Mouse (Mus musculus) lung, embryonic 16.5 days (tissue): ENCODE measurements around the gene Bmp5. TPM values are rescaled to one million over a fixed set of nuclear protein-coding genes. Genes with fewer than 3 reads are reported as not detected.

ENCODE experiments used
- ATAC-seq: fragments of 200-750 bp; cut with Nextera tagmentation; 2 replicates; pipeline ENCODE4 v1.8.0; 2017; ENCODE audit warnings: low read depth, mild to moderate bottlenecking, moderate library complexity
- H3K27ac ChIP-seq: fragments of 300-500 bp; sonication (generic); 2 replicates; pipeline ENCODE4 v1.5.1; 2014; ENCODE audit warnings: mild to moderate bottlenecking, control low read depth, low read length
- H3K27me3 ChIP-seq: fragments of 300-500 bp; sonication (generic); 2 replicates; pipeline ENCODE4 v1.6.1; 2014; ENCODE audit warnings: low read depth, low read length, mixed read lengths; ENCODE audit not compliant: control insufficient read depth, insufficient read depth
- H3K36me3 ChIP-seq: fragments of 300-500 bp; sonication (generic); 2 replicates; pipeline ENCODE4 v1.6.1; 2014; ENCODE audit warnings: low read length; ENCODE audit not compliant: control insufficient read depth, insufficient read depth
- H3K4me1 ChIP-seq: fragments of 300-500 bp; sonication (generic); replicated peaks from 2 replicates; pipeline ENCODE4 v1.6.1; 2014; ENCODE audit warnings: low read length, mixed read lengths; ENCODE audit not compliant: control insufficient read depth, insufficient read depth
- H3K4me2 ChIP-seq: fragments of 300-500 bp; sonication (generic); 2 replicates; pipeline ENCODE4 v1.6.1; 2014; ENCODE audit warnings: low read depth, low read length, control low read depth
- H3K4me3 ChIP-seq: fragments of 300-500 bp; sonication (generic); 2 replicates; pipeline ENCODE4 v1.5.1; 2014; ENCODE audit warnings: mild to moderate bottlenecking, low read length, control low read depth
- H3K9ac ChIP-seq: fragments of 300-500 bp; sonication (generic); 2 replicates; pipeline ENCODE4 v1.6.1; 2014; ENCODE audit warnings: low read length, control low read depth
- H3K9me3 ChIP-seq: fragments of 300-500 bp; sonication (generic); 2 replicates; pipeline ENCODE4 v1.6.1; 2016; ENCODE audit warnings: low read length; ENCODE audit not compliant: control insufficient read depth
- WGBS: fragments of 180-500 bp; shearing (Covaris S2); extraction: QIAGEN DNeasy Blood & Tissue Kit; methylation state at CpG from one replicate; pipeline ENCODE4 v1.1.7; 2014; 5-methylcytosine and 5-hydroxymethylcytosine counted together
- microRNA-seq: library from miRNA; unstranded; fragments of <30 nt; microRNA quantifications from one replicate; pipeline ENCODE4, GENCODE M21; 2016
- polyA plus RNA-seq: library from polyadenylated mRNA; unstranded; fragments of >200 nt; fragmentation: Nextera tagmentation; extraction: Ambion mirVana; gene quantifications from 2 replicates; pipeline ENCODE4 v1.2.1, GENCODE M21; 2015

Bmp5 gene
- polyA plus RNA-seq, 1 experiment from 2014 or later: 35.3 TPM

DNA sequence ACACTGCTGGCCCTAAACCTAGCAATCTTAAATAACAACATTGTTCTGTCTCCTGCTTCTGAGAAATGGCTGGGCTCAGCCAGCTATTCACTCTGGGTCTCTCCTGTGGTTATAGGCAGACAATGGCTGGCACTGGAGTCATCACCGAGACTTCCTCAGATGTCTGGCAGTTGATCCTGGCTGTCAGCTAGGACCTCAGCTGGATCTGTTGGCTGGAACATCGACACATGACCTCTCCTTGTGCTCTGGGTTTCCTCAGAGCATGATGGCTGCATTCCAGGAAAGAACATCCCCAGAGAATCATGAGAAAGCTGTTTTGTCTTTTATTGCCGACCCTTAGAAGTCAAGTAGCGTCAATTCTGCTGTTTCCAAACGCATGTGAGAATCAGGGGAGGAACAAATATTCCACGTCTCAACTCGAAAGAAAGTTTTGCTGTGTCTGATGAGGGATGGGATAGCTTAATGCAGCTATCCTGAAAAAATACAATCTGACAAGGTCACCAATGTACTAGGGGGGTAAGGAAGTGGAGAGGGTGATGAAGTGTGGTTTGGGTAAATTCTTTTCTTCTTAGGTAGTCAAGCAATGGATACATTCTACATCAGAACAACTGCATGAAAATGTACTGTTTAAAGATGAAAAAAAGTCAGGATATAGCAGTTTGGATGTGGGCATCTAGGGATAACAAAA is 135.1 kb downstream of the Bmp5 start:
- H3K9me3 ChIP-seq: no peaks in the 10 kb centered on the region
- H3K27ac ChIP-seq: no peak overlapping the region; the same call in 1 of the 2 replicates
- H3K36me3 ChIP-seq: no peaks in the 10 kb centered on the region
- H3K4me3 ChIP-seq: no peak overlapping the region
- H3K4me1 ChIP-seq: no peaks in the 10 kb centered on the region
- ATAC-seq: peak; percentile 95
- no peak overlapping the region for H3K4me2 ChIP-seq
- WGBS: 26% methylated on average over 7 of the region's 7 CpGs
- no peaks in the 10 kb centered on the region for H3K27me3 ChIP-seq
- no peak overlapping the region for H3K9ac ChIP-seq

DNA sequence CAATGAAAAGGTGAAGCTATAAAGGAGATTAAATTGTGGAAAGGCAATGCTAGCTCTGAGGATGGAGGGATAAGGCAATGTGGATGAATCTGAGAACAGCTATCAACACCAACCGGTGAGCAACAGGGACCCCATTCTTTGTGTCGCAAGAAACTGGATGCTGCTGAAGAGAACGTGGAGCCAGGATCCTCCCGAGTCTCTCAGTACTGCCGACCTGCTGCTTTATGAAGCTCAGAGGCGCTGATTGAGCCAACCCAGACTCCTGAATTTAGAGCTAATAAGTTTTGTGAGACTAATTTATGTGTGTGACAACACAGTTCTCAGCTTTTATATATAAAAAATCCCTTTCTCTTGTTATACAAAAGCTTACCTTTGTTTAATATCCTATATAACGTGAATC is 136.4 kb downstream of the Bmp5 start:
- 69% methylated on average over 7 of the region's 7 CpGs for WGBS
- Histone ChIP-seq H3K4me1 (no peaks in the 10 kb centered on the region), H3K27me3 (no peaks in the 10 kb centered on the region), H3K4me3 (no peak overlapping the region), H3K9me3 (no peaks in the 10 kb centered on the region), H3K27ac (no peak overlapping the region), H3K36me3 (no peaks in the 10 kb centered on the region), H3K4me2 (no peak overlapping the region), H3K9ac (no peak overlapping the region)
- no peak for ATAC-seq

DNA sequence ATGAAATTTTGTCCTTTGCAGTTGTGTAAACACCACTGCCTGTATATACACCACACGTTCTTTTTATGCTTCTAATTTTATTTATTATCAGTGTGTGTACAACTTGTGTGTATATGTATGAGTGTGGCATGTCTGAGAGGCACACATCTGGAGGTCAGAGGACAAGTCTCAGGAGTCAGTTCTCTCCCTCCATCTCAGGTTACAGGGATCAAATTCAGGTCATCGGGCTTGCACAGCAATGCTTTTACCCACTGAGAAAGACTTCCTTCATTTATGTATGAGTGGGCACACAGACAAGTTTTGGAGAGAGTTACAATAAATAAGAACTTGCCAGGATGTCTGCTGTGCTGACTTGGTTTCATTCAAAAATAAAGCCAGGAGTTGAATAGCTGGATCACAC is 140.9 kb downstream of the Bmp5 start:
- no peaks in the 10 kb centered on the region for H3K4me1 ChIP-seq
- no peaks in the 10 kb centered on the region for H3K9me3 ChIP-seq
- no peaks in the 10 kb centered on the region for H3K27me3 ChIP-seq
- no peak overlapping the region for H3K4me3 ChIP-seq
- no peak overlapping the region for H3K4me2 ChIP-seq
- no peak overlapping the region for H3K9ac ChIP-seq
- ATAC-seq: peak; percentile 51; the same call in 1 of the 2 replicates
- no peaks in the 10 kb centered on the region for H3K36me3 ChIP-seq
- no peak overlapping the region for H3K27ac ChIP-seq
- 6% methylated on average over 2 of the region's 2 CpGs for WGBS

DNA sequence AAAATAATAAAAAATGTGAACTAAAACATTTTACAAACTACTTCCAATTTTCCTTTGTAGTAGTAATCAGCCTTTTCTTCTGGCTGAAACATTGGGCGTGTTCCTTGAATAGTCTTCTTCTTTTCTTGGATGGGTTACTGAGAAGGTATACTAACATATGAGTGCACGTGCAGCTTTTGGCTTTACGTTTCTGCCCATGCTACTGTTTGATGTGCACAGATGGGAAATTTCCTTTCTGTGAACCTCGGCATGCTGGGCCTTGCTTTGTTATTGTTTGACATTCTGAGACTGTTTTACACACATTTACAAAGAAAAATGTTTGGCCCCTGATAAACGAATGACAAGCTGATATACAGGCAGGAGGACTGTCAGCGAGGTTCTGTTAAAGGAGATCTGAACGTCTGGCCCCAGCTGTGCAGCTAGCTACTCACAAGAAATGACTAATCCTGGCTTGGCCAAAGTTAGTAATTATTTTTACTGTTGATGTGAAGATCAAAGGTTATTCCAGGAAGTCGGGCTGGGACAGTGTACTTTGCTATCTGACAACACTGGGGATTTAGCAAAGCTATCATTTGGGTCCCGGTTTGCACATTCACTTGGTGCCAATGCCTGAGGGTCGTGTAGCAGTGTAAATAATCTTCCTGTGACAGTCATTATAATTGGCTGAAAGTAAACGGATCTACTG is 152.2 kb downstream of the Bmp5 start:
- H3K27ac ChIP-seq: no peak overlapping the region; the same call in 1 of the 2 replicates
- no peaks in the 10 kb centered on the region for H3K36me3 ChIP-seq
- H3K27me3 ChIP-seq: no peaks in the 10 kb centered on the region
- H3K9ac ChIP-seq: no peak overlapping the region
- no peaks in the 10 kb centered on the region for H3K9me3 ChIP-seq
- H3K4me3 ChIP-seq: no peak overlapping the region
- WGBS: 14% methylated on average over 11 of the region's 11 CpGs
- H3K4me1 ChIP-seq: peaks cover 7% of the 10 kb centered on the region; the same call in 1 of the 2 replicates
- H3K4me2 ChIP-seq: no peak overlapping the region
- peak; percentile 92 for ATAC-seq

DNA sequence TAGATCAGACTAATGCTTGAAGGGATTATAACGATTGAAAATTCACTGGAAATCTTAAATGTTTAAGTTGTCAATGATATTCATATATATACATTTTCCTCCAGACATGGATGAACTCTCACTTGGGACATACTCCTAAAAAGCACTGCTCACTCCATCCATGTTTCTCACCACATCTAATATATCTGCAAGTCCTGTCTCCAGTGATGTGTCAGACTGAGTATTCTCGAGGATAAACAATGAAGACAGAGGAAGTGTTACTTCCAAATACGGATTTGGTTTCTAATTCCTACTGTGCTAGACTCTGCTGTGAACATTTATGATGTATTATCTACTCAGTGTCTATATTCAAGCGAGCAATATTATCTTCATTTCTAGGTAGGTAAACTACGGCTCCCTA is 152.9 kb downstream of the Bmp5 start:
- no peaks in the 10 kb centered on the region for H3K36me3 ChIP-seq
- H3K4me1 ChIP-seq: peaks cover 7% of the 10 kb centered on the region; the same call in 1 of the 2 replicates
- H3K4me2 ChIP-seq: no peak overlapping the region
- H3K9ac ChIP-seq: no peak overlapping the region
- ATAC-seq: peak; percentile 62; the same call in 1 of the 2 replicates
- H3K27me3 ChIP-seq: no peaks in the 10 kb centered on the region
- H3K4me3 ChIP-seq: no peak overlapping the region
- no peak overlapping the region for H3K27ac ChIP-seq
- WGBS: 31% methylated on average over 5 of the region's 5 CpGs
- H3K9me3 ChIP-seq: no peaks in the 10 kb centered on the region

DNA sequence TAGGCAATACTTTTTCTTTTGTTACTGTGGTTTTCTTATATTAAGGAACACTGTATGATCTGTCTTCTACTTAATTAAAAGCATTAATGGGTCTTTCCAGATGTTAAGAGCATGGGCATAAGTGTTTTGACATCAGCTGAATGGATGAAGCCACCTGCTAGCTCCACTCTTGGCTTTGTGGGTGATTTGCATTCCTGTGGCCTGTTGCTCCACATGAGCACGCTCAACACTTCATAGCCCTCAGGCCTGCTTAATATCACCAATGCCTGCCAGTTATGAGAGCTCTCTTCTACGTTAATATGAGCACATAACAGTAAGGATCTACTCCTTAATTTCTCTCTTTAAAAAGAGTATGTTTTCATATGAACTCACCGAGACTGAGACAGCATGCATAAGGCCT is 169.5 kb downstream of the Bmp5 start:
- H3K4me3 ChIP-seq: no peak overlapping the region
- no peak overlapping the region for H3K4me2 ChIP-seq
- no peaks in the 10 kb centered on the region for H3K27me3 ChIP-seq
- H3K27ac ChIP-seq: no peak overlapping the region
- H3K4me1 ChIP-seq: no peaks in the 10 kb centered on the region
- ATAC-seq: no peak
- 0 out of 2 replicates have a peak, but pooled peaks cover 2% of the 10 kb centered on the region for H3K9me3 ChIP-seq
- no peaks in the 10 kb centered on the region for H3K36me3 ChIP-seq
- H3K9ac ChIP-seq: no peak overlapping the region
- WGBS: 71% methylated on average over 3 of the region's 3 CpGs

Small RNA genes lying within 50 kb of the gene (microRNA-seq; reads per million reads assigned to microRNA genes)
- gene Gm44355: not detected

Other genes starting within 250 kb of the Bmp5 start
- gene Tmod3, start 215.7 kb upstream of the Bmp5 start, polyA plus RNA-seq: 177 and 185 TPM in 2 replicates
- 8.7 and 9.2 TPM in 2 replicates for gene Tmod2, start 164.0 kb upstream of the Bmp5 start, polyA plus RNA-seq
- 21.4 and 24.8 TPM in 2 replicates for gene Lysmd2, start 149.6 kb upstream of the Bmp5 start, polyA plus RNA-seq
- 1.0 and 1.2 TPM in 2 replicates for gene Scg3, start 91.3 kb upstream of the Bmp5 start, polyA plus RNA-seq
- 10.5 and 10.8 TPM in 2 replicates for gene Hmgcll1, start 239.5 kb downstream of the Bmp5 start, polyA plus RNA-seq